Mouse (Mus musculus) CD4-positive helper T cell, adult 2 months (primary cell): Measurements from ENCODE around the gene Usp37.
"Not testable (repeated sequence)": the region's sequence is repeated elsewhere in the genome, so short reads cannot be mapped to it uniquely, and the experiment has no call there.

Source experiments
- DNase-seq: peaks from one replicate; pipeline ENCODE4 v3.0.0-alpha.2; 2012; ENCODE audit warnings: low read depth, missing footprints, low spot score

The Usp37 gene

DNA sequence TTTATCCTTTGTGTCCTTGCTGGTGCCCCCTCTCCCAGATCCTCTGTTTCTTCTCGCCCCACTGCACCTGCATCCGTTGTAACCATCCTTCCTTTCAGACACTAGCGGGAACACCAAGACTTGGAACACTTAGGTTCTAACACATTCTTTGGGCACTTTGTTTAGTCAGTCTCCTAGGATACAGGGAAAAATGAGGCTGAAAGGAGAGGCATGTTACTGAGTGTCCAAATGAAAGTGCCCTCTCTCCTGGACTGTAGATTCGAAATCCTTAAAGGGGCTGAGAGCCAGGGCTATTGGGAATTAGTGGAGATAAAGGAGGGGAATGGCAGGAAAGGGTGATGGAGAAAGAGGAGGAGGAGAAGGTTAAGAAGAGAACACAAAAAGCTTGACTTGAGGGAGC is at the start of gene Usp37:
Gene Usp37, minus strand, starts transcription at position 101 of the 400 bp plus-strand sequence.
- DNase-seq: no peak

DNA sequence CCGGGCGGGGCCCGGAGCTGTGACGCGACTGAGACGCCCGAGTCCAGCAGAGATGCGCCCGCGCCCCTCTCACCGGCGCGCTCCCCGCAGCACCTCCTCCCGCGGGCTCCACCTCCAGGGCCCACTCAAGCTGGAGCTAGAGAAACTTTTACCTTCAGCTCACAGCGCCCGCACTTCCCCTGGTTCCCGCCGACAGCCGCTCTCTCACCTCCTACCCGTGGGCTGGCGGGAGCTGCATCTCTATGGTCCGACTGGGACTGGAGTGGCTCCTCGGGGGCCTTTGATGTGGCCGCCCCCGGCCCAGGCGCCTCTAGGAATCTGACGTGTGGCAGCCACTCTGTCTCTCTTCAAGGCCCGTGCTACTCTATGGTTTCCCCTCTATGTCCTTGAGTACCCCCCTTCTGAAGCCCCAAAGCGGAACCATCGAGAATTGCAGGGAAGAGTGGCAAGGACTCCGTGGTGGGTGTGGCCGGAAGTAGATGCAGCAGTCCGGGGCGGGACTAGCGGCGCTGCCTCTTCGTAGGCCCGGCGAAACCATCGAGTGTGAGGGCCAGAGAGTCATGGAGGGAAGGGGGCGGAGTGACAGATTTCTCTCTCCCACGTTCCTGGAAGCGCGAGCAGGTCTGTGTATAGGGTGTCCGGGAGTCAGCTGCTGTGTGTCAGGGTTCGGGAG is 43.8 kb upstream of the Usp37 start, which contains the start of the genes Zfp142 and Bcs1l:
Gene Zfp142, minus strand, starts transcription at position 474 of the 673 bp plus-strand sequence.
Gene Bcs1l, plus strand, starts transcription at position 517 of the 673 bp plus-strand sequence.
- peak; percentile 98 for DNase-seq

DNA sequence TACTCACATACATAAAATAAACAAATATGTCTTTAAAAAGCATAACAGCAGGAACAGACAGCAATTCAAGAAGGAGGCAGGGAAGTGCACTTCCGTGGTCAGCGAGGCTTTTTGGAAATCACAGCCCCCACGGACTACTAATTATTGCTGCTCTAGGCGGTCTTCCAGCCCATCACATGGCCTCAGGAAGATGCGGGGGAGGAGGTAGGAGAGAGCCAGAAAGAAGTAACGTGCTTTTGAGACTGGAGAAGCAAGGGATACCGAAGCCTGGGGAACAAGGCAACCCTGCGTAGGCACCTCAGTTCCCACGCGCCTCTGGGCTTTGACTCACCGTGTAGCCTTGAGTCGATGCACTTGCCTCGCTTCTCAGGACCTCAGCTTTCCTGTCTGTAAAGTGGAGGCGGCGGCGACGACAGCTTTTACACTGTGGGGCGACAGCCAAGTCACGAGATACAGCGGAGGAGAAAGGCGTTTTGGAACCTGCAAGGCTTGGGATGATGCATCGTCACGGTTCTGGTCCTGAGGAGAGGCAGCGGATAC is 43.2 kb upstream of the Usp37 start:
- no peak for DNase-seq

DNA sequence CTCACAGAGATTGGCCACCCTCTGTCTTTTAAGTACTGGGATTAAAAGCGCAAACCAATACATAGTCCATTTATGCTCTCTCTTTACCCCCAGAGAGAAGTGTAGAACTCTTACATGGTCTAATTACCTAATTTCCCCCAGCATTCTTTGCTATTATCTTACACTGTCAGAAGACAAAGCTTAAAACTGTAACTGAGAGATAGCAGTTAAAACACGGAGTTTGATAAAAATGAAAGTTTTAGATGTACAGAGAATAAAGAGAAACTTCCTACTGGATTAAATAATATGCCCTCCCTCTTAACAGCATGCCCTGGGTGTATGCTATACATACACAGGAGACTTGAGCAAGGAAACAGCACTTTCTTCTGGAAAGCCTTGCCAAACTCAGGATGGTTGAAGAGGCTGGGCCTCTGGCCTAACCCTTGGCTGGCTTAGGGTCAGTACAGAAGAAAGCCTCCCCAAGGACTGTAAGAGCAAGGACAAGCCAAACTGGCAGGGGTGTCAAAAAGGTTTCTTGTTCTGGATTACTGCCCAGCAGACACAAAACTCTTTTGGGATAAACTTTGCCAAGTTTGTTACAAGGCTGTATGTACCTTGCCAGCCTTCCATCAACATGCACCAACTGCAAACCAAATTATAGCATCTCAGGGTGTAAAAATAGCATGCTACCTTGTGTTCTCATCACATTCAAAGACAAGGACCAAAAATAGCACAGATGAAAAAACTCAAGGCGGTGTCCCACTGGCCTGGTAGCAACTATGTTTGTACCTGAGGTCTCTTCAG is 40.7 kb upstream of the Usp37 start:
- no peak for DNase-seq

DNA sequence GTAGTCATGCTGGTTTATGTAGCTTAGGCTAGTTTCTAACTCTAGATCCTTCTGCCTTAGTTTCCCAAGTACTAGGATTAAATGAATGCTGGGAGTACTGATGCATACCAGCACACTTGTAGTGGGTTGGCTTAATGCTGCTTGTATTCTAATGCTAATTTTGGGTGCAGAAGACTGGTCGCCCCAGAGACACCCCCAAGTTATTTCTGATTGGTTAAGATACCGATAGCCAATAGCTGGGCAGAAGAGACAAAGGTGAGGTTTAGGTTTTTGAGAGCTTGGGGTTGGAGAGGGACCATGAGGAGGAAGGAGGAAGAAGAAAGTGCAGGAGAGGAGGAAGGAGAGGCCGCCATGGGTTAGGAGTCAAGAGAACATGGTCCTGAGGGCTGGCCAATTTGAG is 38.5 kb upstream of the Usp37 start:
- no peak for DNase-seq

DNA sequence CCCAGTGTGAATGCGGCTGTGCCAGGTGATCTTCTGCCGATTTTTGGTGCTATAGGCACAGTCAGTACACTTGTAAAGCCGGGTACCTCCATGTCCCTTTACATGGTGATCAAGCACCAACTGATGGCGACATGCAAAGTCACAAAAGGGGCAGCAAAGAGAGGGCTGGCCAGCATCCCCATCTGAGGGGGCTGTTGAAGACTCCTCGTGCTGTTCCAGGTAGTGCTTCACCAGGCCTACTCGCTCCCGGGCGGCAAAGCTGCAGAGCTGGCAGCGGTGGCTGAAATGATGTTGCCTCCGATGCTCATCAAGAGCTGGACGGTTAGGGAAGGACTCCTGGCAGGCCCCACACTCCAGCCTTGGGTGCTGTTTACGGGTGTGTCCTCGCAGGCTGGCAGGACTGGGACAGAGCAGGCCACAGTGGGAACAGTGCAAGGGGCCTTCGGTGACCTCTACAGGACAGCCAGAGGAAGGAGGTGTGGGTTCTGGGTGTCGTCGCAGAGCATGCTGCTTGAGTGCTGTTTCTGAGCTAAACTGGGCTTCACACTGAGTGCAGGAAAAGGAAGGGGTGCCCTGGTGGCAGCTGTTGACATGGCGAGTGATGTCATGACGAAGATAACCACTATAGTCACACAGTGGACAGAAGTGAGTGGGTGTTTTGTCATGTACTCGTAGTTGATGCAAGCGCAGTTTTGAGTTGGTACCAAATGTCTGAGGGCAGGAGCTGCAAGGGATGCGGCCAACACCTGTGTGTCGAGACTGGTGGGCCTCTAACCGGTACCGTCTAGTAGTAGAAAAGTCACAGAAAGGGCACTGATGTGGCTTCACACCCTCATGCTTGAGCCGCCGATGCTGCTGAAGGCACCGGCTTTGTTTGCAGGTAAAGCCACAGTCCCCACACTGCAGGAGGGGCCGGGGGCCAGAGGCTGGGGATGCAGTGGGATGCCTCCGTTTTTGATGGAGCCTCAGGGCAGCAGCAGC is 25.9 kb upstream of the Usp37 start:
- no peak for DNase-seq

DNA sequence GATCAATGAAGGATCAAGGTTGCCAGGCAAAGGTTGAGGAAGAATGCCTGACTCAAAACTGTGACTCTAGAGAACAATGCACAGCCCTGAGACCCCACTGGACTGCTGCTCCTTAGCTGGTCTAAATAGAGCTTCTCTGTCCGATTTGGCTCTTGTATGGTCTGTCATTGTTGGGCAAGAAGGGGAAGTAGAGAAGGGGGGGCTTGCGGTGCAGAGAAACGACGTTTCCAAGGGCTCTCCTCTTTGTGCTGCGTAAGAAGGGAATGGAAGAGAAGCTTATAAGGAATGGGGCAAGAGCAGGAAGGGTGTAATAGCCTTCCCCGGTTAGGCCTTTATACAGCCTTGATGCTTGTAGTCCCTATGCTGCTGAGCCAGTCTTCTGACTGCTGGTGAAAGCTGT is 21.8 kb upstream of the Usp37 start:
- DNase-seq: no peak

DNA sequence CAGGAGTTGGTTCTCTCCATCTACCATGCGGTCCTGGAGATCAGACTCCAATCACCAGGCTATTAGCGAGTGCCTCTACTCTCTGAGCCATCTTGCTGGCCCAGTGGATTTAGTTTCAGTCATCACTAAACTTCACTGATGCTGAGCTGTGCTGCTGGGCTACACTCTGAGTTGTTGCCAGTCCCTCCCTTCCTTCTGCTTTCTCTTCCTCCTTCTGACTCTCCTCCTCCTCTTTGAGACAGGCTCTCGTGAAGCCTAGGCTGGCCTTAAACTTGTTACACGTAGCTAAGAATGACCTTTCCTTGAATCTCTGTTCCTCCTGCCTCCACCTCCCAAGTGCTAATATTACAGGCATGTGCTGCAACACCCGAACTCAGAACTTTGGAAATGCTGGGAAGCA is 15.0 kb upstream of the Usp37 start:
- no peak for DNase-seq

DNA sequence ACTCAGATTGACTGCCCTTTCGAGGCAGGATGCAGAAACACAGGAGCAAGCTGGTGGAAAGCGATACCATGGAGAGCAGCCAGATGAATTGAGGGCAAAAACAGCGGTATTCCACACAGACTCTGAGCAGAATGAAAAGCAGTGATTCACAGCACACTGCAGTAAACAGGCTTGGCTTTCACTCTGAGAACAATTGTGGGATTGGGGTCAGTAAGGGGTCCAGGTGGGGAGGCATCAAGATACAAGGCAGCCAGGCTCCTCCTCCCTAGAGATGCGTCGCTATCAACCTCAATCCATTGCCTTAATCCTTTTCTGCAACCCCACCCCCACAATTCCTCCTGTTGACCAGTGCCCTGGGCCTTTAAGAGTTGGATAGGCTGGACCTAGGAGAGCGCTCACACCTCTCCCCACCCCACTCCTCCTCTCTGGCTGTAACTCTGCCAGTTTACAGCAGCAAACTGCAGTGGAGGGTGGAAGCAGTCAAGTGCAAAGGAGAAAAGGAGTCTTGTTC is 1.6 kb downstream of the Usp37 start, which contains the start of gene Plcd4:
Gene Plcd4, plus strand, starts transcription at position 438 of the 511 bp plus-strand sequence.
- no peak for DNase-seq

DNA sequence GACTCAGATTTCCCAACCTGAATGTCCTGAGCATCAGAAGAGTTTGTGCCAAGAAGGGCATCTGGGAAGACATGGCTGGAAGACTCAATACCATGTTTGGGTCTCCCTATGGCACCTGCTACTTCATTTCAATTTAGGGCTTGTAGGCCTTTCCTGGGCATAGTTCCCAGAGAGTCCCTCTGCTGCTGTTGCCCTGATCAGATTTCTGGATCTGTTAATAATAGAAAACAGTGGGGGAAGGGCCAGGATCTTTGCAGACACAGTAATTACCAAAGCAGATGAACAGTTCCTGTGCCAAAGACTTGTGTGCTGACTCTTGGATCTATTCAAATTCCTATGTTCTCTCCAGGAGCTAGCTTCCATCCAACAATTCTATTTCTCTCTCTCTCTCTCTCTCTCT is 5.4 kb downstream of the Usp37 start:
- no peak for DNase-seq

DNA sequence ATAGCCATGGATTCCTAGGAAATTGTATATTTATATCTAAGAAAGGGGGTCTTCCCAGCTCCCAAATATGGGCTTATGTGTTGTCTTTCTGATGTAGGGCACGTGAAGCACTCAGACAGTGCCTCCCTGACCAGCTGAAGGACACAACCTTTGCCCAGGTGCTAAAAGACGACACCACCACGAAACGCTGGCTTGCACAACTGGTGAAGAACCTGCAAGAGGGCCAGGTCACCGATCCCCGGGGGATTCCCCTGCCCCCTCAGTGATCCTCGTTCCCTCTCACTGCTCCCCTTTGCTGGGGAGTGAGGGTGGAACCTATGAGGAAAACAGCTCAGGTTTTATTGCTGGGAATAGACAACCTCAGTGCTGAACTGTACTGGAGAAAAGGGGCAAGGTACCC is 15.5 kb downstream of the Usp37 start:
- DNase-seq: no peak

DNA sequence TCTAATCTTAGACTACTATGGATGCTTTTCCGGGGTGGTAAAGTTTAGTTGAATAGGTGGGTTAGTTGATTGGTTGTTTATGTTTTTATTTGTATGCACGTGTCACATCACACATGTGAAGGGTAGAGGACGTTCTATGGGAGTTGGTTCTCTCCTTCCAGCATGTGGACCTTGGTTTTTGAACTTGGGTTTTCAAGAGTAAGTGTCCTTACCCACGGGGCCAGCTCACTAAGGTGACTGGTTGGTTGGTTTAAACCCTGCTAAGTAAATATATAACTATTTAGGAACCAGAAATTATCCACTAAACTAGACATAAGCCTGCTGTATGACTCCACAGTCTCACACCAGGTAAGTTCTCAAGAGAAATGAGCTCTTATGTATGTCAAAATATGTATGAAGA is 19.3 kb downstream of the Usp37 start:
- no peak for DNase-seq

DNA sequence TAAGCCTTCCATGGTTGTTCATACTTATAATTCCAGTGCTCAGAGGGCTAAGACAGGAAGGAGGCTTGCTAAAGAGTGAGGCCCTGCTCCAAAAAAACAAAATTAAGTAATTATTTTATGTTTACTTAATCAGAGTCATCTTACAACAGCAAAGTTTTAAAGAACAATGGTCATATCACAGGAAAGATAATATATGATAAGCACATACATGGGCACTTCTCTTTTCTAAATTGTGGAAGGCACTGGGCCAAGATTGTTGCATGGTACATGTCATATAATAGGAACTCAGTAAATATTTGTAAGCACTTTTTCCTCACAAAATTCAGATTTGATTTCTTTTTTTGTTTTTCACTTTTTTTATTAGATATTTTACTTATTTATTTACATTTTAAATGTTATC is 24.2 kb downstream of the Usp37 start:
- DNase-seq: no peak

DNA sequence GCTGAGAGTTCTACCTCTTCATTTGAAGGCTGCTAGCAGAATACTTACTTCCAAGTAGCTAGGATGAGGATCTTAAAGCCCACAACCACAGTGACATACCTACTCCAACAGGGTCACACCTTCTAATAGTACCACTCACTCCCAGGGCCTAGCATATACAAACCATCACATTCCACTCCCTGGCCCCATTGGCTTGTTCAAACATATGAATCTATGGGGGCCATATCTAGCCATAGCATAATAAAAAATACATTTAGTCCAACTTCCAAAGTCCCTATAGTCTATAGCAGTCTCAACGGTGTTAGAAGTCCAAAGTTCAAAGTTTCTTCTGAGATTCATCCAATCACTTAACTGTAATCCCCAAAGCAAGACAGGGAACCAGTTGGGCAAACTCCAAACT is 31.1 kb downstream of the Usp37 start:
- not testable (repeated sequence) for DNase-seq

DNA sequence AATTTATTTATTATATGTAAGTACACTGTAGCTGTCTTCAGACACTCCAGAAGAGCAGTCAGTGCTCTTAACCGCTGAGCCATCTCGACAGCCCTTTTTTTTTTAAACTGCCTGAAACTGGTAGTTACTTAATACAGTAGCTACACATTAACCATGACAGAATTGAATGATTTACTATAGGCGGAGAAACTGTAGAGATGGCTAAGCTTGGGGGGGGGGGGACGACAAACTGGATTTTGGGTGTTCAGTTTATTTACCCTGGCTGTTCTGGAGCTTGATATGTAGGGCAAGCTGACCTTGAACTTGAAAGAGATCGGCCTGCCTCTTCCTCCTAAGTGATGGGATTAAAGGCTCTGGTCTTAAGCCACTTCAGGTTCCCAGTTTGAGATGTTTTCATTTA is 32.8 kb downstream of the Usp37 start:
- no peak for DNase-seq

DNA sequence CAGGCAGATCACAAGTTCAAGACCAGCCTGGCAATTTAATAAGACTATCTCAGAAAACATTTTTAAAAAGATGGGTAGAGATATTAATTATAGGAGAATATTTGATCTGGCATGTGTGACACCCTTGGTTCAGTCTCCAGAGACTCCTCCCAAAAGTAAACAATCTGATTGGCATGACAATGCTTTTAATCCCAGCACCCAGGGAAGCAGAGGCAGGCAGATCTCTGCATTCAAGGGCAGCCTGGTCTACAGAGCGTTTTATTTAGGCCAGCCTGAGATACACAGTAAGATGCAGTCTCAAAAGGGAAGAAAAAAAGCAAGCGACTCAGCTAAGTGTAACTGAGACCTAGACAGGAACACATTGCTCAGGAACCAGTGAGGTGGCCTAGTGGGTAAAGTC is 36.3 kb downstream of the Usp37 start:
- no peak for DNase-seq

DNA sequence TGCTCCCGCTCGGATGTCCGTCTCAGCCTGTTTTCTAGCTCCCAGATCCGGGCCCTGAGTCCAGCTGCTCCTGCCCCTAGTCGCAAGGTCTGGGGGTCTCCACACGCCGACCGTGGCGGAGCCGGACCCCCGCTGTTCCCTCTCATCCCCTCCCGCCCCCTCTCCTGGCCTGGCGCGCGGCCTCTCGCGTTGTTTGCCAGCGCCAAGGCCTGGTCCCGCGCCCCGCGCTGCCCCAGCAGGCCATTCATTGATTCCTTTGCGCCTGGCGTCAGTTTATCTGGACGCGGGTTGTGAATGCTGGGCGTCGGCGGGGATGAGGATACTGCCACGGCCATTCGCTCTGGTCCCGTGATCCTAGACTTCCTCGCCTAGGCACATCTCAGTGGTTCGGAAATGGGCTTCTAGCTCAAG is 37.6 kb downstream of the Usp37 start:
- no peak for DNase-seq

DNA sequence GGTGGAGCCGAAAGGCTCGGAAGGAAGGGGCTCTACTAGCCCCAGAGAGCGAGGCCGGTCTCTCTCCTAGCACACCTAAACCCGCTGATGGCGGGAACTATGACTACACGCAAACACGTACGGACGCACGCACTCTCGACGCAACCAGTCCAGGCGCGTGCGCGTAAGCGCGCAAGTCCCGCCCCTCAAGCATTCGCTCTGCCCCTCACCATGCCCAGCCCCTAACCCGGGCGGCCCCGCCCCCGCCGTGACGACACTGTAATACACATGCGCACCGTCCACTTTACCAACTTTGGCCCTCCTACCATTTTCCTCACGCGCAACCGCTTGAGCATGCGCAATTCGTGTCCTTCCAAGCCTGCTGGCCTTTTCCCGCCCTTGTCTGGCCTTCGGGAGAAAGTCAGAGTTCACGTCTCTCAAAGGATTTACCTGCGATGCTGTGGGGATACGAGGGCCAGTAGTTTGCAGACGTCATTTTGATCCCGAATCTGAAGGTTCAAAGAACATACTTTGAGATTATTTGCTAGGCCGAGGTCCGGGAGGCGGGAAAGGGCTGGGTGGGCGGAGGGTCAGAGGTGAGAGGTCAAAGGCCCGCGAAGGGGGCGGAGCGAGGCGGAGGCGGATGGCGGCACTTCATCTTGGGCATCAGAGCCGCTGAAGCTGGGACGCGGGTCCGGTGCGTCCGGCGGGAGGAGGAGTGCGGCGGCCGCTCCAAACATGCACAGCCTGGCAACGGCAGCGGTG is 38.2 kb downstream of the Usp37 start, which contains the start of gene Cnot9:
Gene Cnot9, plus strand, starts transcription at position 338 of the 744 bp plus-strand sequence.
- peak; percentile 99 for DNase-seq

DNA sequence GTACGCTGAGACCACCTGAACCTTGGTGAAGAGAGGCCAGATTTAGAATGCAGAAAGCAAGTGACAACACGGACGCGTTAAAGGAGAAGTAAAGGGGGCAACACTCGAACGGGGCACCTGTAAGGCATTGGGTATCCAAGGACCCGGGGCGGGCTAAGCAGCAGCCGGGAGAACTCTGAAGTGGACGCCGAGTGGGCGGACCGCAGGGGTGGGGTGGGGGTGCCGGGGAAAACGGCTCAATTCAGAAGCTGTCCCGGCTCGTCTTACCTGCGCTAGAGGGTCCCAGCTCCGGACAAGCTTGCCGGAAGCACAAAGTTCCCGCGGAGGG is 38.7 kb downstream of the Usp37 start:
- no peak for DNase-seq

DNA sequence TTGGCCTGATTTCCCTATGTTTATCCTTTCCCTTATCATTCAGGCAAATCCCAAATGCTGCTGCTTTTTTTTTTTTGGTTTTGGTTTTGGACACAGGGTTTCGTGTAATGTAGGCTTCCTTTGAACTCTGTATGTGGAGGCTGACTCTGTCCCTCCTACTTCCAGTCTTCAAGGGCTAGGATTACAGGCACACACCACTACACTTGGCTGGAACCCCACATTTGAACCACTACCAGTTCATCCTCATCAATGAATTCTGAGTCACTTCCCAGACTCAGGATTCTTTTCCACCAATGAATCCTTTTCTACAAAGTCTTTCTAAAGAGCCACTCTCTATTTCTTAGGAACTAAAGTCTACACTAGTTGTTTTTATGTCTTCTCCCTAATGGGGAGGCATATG is 43.0 kb downstream of the Usp37 start:
- DNase-seq: no peak

DNA sequence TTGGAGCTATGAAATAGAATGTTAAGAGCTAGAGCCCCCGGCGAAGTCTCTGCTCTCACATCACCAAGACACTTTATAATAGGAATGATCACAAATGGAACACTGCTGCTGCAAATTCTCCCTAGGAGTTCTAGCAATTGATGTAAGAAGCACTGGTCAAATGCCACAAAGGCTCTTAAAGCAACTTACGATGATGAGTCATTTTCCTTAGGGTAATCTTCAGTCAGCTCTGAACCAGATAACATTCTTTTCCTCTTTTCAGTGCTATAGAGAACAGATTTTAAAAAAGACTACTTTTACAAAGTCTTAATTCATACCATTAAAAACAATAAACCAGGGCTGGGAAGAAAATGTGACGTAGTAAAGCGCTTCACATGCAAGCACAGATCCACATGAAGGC is 58.3 kb downstream of the Usp37 start:
- DNase-seq: no peak
